Mouse (Mus musculus) lung, postnatal 10 days (tissue): ENCODE data around the gene Dhx37.
"Not testable (repeated sequence)": the region's sequence is repeated elsewhere in the genome, so short reads cannot be mapped to it uniquely, and the experiment has no call there.

Experiments
- DNase-seq: peaks from one replicate; pipeline ENCODE4 v3.0.0; 2021

Gene Dhx37

DNA sequence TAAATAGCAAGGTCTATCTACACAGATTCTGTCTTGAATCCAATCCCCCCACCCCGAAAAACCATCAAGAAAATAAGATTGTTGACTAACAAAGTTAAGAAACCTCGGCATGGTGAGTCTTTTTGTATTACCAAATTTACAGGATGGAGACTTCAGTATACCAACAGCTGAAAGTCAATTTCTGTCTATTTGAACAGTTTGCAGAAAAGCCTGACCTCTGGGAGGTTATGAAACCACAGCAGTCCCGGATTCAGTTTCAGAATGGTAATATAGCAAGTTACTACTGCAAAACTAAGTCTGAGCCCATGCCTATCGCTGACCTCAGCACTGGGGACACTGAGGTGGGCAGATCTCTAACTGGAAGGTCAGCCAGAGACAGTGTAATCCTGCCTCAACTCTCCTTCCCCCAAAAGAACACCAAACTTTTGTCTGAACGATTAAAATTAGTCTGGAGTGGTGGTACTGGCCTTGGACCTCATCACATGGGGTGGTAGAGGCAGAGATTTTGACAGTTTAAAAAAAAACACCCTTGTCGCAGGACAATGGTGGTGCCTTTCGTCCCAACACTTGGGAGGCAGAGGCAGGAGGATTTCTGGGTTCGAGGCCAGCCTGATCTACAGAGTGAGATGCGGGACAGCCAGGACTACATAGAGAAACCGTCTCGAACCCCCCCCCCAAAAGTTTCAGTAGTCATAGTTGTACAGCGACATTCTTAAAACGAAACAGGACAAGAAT is 45.4 kb downstream of the Dhx37 start:
- DNase-seq = no peak

DNA sequence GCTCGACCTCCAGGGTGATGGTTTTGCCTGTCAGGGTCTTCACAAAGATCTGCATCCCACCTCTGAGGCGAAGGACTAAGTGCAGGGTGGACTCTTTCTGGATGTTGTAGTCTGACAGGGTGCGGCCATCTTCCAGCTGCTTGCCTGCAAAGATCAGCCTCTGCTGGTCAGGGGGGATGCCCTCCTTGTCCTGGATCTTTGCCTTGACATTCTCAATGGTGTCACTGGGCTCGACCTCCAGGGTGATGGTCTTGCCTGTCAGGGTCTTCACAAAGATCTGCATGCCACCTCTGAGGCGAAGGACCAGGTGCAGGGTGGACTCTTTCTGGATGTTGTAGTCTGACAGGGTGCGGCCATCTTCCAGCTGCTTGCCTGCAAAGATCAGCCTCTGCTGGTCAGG is 46.6 kb downstream of the Dhx37 start:
- not testable (repeated sequence) for DNase-seq

DNA sequence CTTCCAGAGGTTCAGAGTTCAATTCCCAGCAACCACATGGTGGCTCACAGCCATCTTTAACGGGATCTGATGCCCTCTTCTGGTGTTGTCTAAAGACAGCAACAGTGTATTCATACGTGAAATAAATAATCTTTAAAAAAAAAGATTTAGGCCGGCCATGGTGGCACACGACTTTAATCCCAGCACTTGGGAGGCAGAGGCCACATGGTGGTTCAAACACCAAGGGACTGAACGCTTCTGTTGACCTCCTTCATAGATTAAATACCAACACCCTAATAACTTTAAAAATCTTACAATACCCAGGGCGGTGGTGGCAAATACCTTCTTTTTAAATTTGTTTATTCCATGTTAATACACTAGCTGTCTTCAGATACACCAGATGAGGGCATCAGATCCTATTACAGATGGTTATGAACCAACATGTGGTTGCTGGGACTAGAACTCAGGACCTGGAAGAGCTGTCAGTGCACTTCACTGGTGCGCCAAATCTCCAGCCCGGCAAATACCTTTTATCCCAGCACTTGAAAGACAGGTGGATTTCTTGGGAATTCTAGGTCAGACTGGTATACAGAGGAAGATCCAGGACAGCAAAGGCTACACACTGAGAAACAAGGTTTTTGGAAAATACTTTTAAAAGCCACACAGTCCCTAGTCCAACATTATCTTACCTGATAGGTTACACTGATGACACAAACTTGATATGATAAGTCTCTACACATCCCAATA is 48.5 kb downstream of the Dhx37 start:
- no peak for DNase-seq

GRCm38 (mm10) chr5:125384512-125385214 is 49.3 kb downstream of the Dhx37 start:
- DNase-seq = no peak

- no peak for DNase-seq
Measured at GRCm38 (mm10) chr5:125383637-125384420, 50.1 kb downstream of the Dhx37 start.

- peak; percentile 77 for DNase-seq
Measured at GRCm38 (mm10) chr5:125382673-125383558, 51.0 kb downstream of the Dhx37 start.

- no peak for DNase-seq
Measured at GRCm38 (mm10) chr5:125381954-125382672, 51.8 kb downstream of the Dhx37 start.

DNA sequence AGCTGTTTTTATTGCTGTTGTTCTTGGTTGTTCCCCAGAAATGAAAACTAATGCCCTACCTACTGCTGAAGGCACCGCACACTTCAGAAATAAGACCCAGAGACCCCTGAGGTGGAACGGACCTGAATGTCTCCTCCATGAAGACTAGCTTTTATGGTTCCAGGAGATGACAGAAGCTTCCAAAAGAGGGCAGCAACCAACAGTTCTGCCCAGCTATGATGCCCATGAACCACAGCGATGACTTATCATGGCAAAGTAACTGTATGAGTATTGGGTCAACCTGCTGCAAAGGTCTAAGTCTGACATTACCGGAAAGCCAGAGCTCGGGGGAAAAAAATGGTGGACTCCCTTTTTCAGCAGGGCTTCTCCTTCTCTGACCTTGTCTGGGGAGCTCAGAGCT is 55.0 kb downstream of the Dhx37 start:
- no peak for DNase-seq

- no peak for DNase-seq
Measured at GRCm38 (mm10) chr5:125377214-125377613, 56.7 kb downstream of the Dhx37 start.

DNA sequence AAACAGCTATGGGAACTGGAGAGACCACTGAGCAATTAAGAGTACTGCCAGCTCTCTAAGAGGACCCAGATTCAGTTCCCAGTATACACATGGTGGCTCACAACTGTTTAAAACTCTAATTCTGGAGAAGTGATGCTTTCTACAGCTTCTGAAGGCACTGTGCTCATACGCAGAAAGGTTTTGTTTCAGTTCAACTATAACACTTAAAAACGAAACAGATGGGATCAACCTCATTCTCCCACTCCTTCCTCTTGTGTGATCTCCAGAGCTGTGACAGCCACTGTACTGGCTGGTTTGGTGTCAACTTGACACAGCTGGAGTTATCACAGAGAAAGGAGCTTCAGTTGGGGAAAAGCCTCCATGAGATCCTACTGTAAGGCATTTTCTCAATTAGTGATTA is 58.0 kb downstream of the Dhx37 start:
- no peak for DNase-seq

DNA sequence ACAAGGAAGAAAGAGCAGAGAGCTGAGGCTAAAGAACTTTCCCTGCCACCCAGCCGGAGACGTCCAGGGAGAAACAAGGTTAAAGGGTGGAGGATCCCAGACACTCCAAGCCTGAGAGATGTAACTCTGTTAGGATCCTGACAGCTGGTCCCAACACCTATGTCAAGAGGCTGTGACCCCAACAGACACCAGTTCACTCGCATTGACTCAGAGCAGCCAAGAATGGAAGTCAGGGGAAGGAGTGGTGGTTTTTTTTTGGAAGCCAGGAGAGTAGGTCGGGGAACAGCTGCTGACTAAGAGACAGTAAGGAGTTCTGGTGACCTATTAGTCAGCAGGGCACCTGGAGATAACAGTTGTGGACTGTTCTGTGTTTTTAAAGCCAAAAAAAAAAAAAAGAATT is 61.9 kb downstream of the Dhx37 start:
- no peak for DNase-seq

GRCm38 (mm10) chr5:125370950-125371693 is 62.8 kb downstream of the Dhx37 start:
- DNase-seq = no peak

- DNase-seq = peak; percentile 80
Measured at GRCm38 (mm10) chr5:125368568-125368967, 65.4 kb downstream of the Dhx37 start.

DNA sequence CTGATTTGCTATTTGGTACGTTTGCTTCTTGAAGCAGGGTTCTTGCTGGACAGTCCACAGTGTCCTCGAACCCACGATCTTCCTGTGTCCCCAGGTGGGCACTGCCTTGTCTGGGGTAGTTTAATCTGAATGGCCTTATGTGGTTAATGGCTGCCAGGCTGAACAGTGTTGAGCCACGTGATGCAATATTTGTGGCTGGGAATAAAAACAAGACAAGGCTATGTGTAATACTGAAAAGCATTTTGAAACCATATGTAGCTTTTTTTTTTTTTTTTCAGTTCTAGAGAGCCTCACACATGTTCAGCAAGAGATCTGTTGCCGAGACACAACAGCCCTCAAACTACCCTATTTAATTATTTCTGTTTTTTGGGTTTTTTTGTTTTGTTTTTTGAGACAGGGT is 65.8 kb downstream of the Dhx37 start:
- no peak for DNase-seq

GRCm38 (mm10) chr5:125364851-125365429 is 69.0 kb downstream of the Dhx37 start:
- DNase-seq = no peak

- DNase-seq = peak; percentile 62
Measured at GRCm38 (mm10) chr5:125363894-125364293, 70.0 kb downstream of the Dhx37 start.
